Mouse (Mus musculus) heart, postnatal 4 days (tissue): ENCODE data around the gene Sh2d5. TPM values are rescaled to one million over a fixed set of nuclear protein-coding genes. Genes with fewer than 3 reads are reported as not detected.
A peak's percentile ranks its signal among the peaks of the same experiment; 100 is the strongest.

Experiments
- DNase-seq: peaks from one replicate; pipeline ENCODE4 v3.0.0; 2021
- total RNA-seq, 2 experiments: library from RNA; stranded (reverse); gene quantifications; 2 replicates each; pipeline ENCODE4 v1.2.3; 2021

Gene Sh2d5
- total RNA-seq, 2 experiments from 2014 or later, result 0.29 to 0.36 TPM

GRCm38 (mm10) chr4:138261843-138262681 is 11.9 kb downstream of the Sh2d5 start:
- DNase-seq, result peak; percentile 93

- DNase-seq, result no peak
These were observed 17.7 kb downstream of the Sh2d5 start for GRCm38 (mm10) chr4:138267869-138268268.

- DNase-seq, result peak; percentile 53
These were observed 22.1 kb downstream of the Sh2d5 start for GRCm38 (mm10) chr4:138272011-138272997.

GRCm38 (mm10) chr4:138278346-138278745 is 28.1 kb downstream of the Sh2d5 start:
- DNase-seq, result no peak

GRCm38 (mm10) chr4:138282834-138283233 is 32.6 kb downstream of the Sh2d5 start:
- DNase-seq, result peak; percentile 66

- no peak for DNase-seq
These were observed 36.2 kb downstream of the Sh2d5 start for GRCm38 (mm10) chr4:138286411-138286810.

- DNase-seq, result no peak
These were observed 38.5 kb downstream of the Sh2d5 start for GRCm38 (mm10) chr4:138288691-138289090.

- DNase-seq, result no peak
These were observed 41.8 kb downstream of the Sh2d5 start for GRCm38 (mm10) chr4:138292028-138292427.

GRCm38 (mm10) chr4:138293261-138293948 is 43.2 kb downstream of the Sh2d5 start:
- DNase-seq, result no peak

GRCm38 (mm10) chr4:138293949-138294550 is 43.8 kb downstream of the Sh2d5 start:
- no peak for DNase-seq

- peak; percentile 42 for DNase-seq
These were observed 51.1 kb downstream of the Sh2d5 start for GRCm38 (mm10) chr4:138301271-138301780.

- no peak for DNase-seq
These were observed 52.8 kb downstream of the Sh2d5 start for GRCm38 (mm10) chr4:138303011-138303410.

- no peak for DNase-seq
These were observed 53.5 kb downstream of the Sh2d5 start for GRCm38 (mm10) chr4:138303742-138304141.

GRCm38 (mm10) chr4:138304340-138305104 is 54.3 kb downstream of the Sh2d5 start, which contains the start of gene Ddost:
Gene Ddost, plus strand, starts transcription at chr4:138304730.
- DNase-seq, result peak; percentile 99

GRCm38 (mm10) chr4:138307025-138307424 is 56.8 kb downstream of the Sh2d5 start:
- no peak for DNase-seq

GRCm38 (mm10) chr4:138307739-138308138 is 57.5 kb downstream of the Sh2d5 start:
- DNase-seq, result no peak

- DNase-seq, result no peak
These were observed 60.2 kb downstream of the Sh2d5 start for GRCm38 (mm10) chr4:138310311-138310910.
